Mouse (Mus musculus) olfactory bulb, adult 2 months (tissue): ENCODE data around the gene Cntn4. TPM values are rescaled to one million over a fixed set of nuclear protein-coding genes. Genes with fewer than 3 reads are reported as not detected.
"Not testable (repeated sequence)": the region's sequence is repeated elsewhere in the genome, so short reads cannot be mapped to it uniquely, and the experiment has no call there.

Experiments
- H3K27ac ChIP-seq: fragments of 200-500 bp; 2 replicates; pipeline ENCODE4 v1.5.1; 2012; ENCODE audit warnings: low read depth, low read length; ENCODE audit not compliant: insufficient read depth
- H3K4me1 ChIP-seq: fragments of 200-500 bp; 2 replicates; pipeline ENCODE4 v1.6.1; 2012; ENCODE audit warnings: low read length; ENCODE audit not compliant: control insufficient read depth, insufficient read depth
- H3K4me3 ChIP-seq: fragments of 200-500 bp; 2 replicates; pipeline ENCODE4 v1.5.1; 2012; ENCODE audit warnings: mild to moderate bottlenecking, low read depth, low read length, moderate library complexity; ENCODE audit not compliant: insufficient read depth
- CTCF ChIP-seq: fragments of 200-500 bp; IDR thresholded peaks from 2 replicates; pipeline ENCODE4 v1.5.1; 2012; ENCODE audit warnings: low read depth, mild to moderate bottlenecking, low read length, moderate library complexity; ENCODE audit not compliant: insufficient read depth
- POLR2A ChIP-seq: fragments of 200-500 bp; IDR thresholded peaks from 2 replicates; pipeline ENCODE4 v1.6.1; 2012; ENCODE audit warnings: mild to moderate bottlenecking, low read depth, low read length, moderate library complexity; ENCODE audit not compliant: insufficient read depth
- WGBS: fragments of 180-500 bp; shearing (Covaris S2); methylation state at CpG from one replicate; pipeline ENCODE4 v1.1.7; 2018; 5-methylcytosine and 5-hydroxymethylcytosine counted together
- polyA plus RNA-seq: library from polyadenylated mRNA; stranded (reverse); fragments of >200 nt; gene quantifications from 2 replicates; pipeline ENCODE4 v1.2.4, GENCODE M21; 2012; ENCODE audit warnings: low replicate concordance; ENCODE audit not compliant: missing spikeins, insufficient read depth, insufficient read length

Gene Cntn4
- polyA plus RNA-seq, 1 experiment, result not detected

GRCm38 (mm10) chr6:106332933-106333332, 655.5 kb downstream of the Cntn4 start:
- Histone ChIP-seq H3K4me1 (no peaks in the 10 kb centered on the region), H3K4me3 (no peak overlapping the region), H3K27ac (no peak overlapping the region)
- no peak for TF ChIP-seq CTCF
- TF ChIP-seq POLR2A, result no peak
- 95% methylated on average over 1 of the region's 1 CpGs for WGBS

- no peak overlapping the region for H3K4me3 ChIP-seq
- no peaks in the 10 kb centered on the region for H3K4me1 ChIP-seq
- WGBS, result 56% methylated on average over 1 of the region's 1 CpGs
- no peak for TF ChIP-seq CTCF
- TF ChIP-seq POLR2A, result no peak
- no peak overlapping the region for H3K27ac ChIP-seq
Observed at GRCm38 (mm10) chr6:106335066-106335465, 657.6 kb downstream of the Cntn4 start.

GRCm38 (mm10) chr6:106336805-106337204, 659.3 kb downstream of the Cntn4 start:
- TF ChIP-seq CTCF (no peak), POLR2A (no peak)
- Histone ChIP-seq H3K4me3 (no peak overlapping the region), H3K4me1 (no peaks in the 10 kb centered on the region), H3K27ac (no peak overlapping the region)
- 79% methylated on average over 3 of the region's 3 CpGs for WGBS

GRCm38 (mm10) chr6:106337829-106338228, 660.4 kb downstream of the Cntn4 start:
- TF ChIP-seq CTCF (no peak), POLR2A (no peak)
- no peak overlapping the region for H3K27ac ChIP-seq
- H3K4me1 ChIP-seq, result no peaks in the 10 kb centered on the region
- no peak overlapping the region for H3K4me3 ChIP-seq

- no peak for TF ChIP-seq POLR2A
- no peak for TF ChIP-seq CTCF
- no peak overlapping the region for H3K27ac ChIP-seq
- no peak overlapping the region for H3K4me3 ChIP-seq
- no peaks in the 10 kb centered on the region for H3K4me1 ChIP-seq
Observed at GRCm38 (mm10) chr6:106341114-106341513, 663.7 kb downstream of the Cntn4 start.

GRCm38 (mm10) chr6:106350072-106350471, 672.6 kb downstream of the Cntn4 start:
- Histone ChIP-seq H3K27ac (no peak overlapping the region), H3K4me1 (no peaks in the 10 kb centered on the region), H3K4me3 (no peak overlapping the region)
- WGBS, result 36% methylated on average over 3 of the region's 3 CpGs
- TF ChIP-seq POLR2A, result no peak
- TF ChIP-seq CTCF, result no peak

- no peak overlapping the region for H3K27ac ChIP-seq
- no peak overlapping the region for H3K4me3 ChIP-seq
- 87% methylated on average over 2 of the region's 2 CpGs for WGBS
- no peaks in the 10 kb centered on the region for H3K4me1 ChIP-seq
- TF ChIP-seq CTCF (no peak), POLR2A (no peak)
Observed at GRCm38 (mm10) chr6:106351389-106351788, 673.9 kb downstream of the Cntn4 start.

GRCm38 (mm10) chr6:106358801-106359200, 681.3 kb downstream of the Cntn4 start:
- not testable (repeated sequence) for H3K4me3 ChIP-seq, H3K27ac ChIP-seq, H3K4me1 ChIP-seq
- WGBS, result 93% methylated on average over 2 of the region's 2 CpGs

GRCm38 (mm10) chr6:106381288-106382025, 704.0 kb downstream of the Cntn4 start:
- H3K27ac ChIP-seq, result no peak overlapping the region
- no peaks in the 10 kb centered on the region for H3K4me1 ChIP-seq
- TF ChIP-seq CTCF (no peak), POLR2A (no peak)
- 68% methylated on average over 6 of the region's 6 CpGs for WGBS
- no peak overlapping the region for H3K4me3 ChIP-seq
